Mouse (Mus musculus): Measurements from ENCODE around the gene Plpp7.

Plpp7 gene

DNA sequence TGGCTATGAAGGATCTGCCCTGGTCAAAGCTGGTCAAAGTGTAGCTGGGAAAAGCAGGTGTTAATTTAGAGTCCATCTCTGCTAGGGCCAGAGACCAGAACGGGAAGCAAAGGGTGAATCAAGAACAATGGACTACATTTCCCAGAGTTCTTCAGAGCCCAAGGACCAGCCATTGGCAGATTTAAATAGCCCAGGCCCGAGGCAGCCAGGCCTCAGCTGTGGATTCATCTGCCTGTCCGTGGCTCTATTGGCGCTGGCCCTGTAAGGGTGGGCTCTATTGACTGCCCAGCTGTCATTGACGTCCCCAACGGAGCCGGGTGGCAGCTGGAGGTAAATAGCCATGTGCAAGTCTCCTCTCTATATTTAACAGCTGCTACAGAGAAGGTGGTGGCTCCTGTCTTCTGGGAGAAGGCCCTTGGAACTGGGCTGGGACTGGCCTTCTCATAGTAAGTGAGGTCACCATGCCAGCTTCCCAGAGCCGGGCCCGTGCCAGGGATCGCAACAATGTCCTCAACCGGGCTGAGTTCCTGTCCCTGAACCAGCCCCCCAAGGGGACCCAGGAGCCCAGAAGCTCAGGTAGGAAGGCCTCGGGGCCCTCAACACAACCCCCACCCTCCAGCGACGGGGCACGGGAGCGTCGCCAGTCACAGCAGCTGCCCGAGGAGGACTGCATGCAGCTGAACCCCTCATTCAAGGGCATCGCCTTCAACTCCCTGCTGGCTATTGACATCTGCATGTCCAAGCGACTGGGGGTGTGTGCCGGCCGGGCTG lies at the start of gene Plpp7:
Gene Plpp7, plus strand, starts transcription at position 178 of the 771 bp plus-strand sequence.
- peak; percentile 60 for DNase-seq

DNA sequence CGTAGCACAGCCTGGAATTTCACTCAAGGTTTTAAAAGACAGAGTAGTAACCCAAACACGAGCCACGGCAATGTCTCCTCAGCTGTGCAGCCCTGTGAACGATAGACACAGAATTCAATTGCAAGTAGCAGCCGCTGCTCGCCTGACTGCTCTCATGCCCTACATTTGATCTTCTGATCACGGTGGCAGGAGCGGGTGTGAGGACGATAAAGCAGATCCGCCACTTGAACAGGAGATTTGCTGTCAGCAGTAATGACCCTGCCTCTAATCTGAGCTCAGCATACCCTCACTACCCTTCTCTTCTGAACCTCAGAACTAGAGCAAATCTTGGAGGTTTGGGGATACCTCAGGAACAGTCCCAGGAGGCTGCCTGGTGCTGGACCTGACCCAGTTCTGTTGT lies 49.3 kb upstream of the Plpp7 start:
- DNase-seq = no peak

DNA sequence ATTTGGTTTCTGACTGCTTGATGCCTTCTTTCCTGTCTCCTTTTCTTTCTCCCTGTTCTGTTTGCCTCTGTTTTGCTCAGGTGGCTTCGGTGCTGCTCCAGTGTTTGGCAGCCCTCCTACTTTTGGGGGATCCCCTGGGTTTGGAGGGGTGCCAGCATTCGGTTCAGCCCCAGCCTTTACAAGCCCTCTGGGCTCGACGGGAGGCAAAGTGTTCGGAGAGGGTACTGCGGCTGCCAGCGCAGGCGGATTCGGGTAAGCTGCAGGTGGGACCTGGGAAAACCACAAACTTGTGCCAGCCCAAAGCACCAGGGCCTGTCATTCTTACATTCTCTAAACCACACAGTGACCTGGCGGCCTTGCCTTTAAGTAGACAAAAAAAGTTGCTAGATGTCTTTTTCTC lies 48.0 kb upstream of the Plpp7 start:
- DNase-seq = no peak

DNA sequence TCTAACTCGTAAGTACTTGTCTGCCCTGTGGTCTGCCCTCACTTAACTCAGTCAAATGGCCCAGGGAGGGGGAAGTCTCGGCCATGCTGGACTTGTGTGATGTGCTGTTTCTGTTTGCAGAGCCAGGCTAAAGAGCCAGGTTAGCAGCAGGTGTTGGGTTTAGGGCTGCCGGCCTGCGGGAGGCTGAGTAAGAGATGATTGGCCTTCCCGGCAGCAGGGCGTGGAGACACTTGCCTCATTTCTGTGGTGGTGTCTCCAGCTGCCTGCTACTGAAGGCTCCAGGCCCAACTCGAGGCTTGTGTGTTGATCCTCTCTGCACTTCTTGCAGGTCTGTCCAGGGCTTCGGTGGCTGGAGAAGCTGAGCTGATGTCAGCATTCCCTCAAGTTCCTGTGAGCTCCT lies 43.5 kb upstream of the Plpp7 start:
- no peak for DNase-seq

DNA sequence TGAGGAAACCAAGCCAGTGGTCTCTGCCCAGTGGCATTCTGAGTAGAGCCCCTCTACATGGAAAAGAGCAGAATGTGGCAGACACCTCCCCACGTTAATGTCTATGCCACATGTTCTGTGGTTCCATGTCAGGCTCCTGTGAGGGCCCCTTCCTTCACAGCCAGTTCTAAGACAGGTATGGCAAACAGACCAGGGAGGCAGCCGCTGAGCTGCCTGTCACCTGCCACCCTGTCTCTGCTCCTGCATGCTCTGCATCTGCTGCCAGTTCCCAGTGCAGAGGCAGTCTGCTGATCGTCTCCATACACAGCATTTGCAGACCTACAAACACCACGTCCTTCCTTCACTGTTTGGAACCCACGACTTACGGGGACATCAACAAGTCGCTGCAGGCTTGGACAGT lies 42.9 kb upstream of the Plpp7 start:
- no peak for DNase-seq

DNA sequence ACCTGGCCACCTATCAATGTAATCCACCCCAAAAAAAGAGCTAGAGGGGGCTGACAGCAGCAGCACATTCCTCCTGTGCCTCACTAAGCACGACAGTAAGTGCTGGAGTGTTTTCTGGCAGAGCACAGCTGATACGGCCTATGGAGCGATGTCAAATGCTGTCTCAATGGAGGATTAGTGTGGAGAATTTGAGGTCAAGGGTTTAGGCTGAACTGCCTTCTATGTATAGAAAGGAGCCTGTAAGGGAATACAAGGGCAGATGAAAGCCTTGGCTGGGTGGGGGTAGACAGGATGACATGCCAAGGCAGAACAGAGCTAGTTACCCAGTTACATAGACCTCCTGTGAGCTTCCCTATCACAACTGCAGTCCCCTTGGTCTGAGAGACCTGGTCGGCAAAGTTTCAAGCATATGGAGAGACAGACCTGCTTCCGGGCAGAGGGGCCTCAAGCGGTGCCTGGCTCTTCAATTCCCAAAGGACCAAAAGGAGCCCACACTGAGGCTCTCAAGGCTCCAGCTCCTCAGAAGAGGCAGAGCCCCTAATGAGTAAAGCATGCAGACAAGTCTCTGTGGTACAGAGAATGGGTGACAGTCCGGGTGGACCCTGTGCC lies 39.9 kb upstream of the Plpp7 start:
- no peak for DNase-seq

DNA sequence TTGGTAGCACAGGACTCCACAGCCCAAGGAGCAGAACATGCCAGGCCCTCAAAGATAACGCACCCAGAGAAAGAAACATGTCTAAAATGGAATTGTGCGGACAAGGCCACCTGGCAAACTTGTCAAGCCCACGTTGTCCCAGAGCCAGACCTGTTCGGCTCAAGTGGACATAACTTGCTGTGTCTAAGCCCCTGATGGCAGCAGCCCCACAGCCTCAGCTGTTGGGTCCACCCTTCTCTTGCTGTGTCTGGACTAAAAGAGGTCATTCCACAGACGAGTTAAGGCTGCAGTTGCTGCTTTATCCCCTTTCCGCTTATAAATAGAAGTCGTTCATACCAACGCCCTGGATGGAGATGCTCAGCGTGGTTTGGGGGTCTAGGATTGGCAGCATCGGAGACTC lies 38.8 kb upstream of the Plpp7 start:
- no peak for DNase-seq

DNA sequence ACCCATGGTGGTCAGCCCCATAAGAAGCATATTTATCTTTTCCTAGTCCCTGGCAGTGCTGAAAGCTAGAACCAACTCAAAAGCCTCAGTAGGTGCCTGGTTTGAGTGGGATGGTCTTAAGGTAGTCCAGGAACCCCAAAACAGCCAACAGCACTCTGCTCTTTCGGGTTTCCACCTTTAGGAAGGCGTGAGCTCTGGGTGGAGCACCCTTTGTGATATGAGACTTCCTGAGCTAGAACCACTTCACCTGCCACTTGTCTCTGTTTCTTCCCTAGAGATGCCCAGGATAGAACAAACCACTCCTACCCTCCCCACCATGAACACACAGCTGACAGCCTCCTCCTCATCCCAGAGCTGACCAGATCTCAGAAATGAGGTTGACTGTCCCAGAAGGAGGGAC lies 38.0 kb upstream of the Plpp7 start:
- DNase-seq = no peak

DNA sequence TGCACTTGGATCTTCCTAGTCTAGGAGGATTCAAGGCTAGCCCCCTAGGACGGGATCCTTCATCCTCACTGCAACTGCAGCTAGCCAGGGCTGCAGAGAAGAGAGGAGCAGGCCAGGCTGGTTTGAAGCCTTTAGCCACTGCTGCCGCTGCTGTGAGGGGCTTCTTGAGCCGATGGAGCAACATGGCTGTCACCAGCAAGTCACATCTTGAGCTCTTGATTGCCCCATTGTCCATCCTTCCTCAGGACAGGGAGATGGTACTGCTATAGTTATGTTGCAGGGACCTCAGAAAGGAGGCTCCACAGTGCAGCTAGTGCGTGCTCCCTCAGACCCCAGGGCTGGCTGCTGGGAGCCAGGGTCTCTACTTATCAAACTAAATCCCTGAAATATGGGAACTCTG lies 37.5 kb upstream of the Plpp7 start:
- DNase-seq = no peak

DNA sequence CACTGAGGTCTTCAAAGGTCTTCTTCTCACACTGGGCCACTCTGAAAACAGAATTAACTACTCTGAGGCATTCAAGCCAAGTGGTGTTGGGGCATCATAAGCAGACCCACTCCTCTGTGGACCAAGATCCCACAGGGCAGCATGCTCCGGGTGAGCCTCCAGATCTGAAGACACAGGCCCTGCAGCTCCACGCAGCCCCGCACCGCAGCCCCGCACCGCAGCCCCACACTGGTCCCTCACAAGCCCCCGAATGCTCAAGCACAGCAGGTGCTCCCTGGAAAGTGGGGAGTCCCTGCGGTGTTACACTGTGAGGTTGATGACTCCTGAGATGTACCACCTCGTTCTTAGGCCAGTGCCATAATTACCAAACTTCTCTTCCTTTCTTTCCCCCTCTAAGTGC lies 37.1 kb upstream of the Plpp7 start:
- DNase-seq = no peak

DNA sequence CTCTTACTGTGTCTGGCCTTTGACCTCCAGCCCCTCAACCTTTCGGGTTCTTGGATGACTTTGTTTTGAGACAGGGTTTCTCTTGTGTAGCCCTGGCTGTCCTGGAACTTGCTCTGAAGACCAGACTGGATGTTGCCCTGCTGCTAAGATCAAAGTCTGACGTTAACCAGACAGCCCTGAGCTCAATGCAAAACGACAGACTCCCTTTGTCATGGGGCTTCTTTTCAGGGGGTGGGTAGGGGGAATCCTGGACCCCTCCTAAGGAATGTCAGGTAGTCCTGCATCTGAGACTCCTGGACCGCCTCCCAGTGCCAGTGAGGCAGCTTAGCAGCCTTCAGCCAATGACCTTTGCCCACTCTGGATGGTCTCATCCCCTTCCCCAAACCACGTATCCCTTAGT lies 36.6 kb upstream of the Plpp7 start:
- no peak for DNase-seq

DNA sequence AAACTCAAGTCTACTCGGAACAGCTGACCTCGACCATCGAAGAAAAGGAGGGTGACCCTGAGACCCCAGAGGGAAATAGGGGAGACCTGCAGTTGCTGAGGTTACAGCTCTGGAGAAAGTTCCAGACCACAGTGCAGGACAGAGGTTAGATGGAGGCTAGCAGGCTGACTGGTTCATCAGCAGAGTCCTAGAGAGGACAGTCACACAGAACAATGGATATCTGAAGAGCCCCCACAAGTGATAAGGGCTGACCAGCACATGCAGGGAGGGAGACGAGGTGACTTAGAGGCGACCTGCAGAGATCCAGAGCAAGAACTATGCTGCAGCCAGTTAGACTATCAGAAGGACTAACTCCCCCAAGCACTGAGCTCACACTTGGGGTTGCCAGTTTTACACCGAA lies 35.7 kb upstream of the Plpp7 start:
- DNase-seq = no peak

DNA sequence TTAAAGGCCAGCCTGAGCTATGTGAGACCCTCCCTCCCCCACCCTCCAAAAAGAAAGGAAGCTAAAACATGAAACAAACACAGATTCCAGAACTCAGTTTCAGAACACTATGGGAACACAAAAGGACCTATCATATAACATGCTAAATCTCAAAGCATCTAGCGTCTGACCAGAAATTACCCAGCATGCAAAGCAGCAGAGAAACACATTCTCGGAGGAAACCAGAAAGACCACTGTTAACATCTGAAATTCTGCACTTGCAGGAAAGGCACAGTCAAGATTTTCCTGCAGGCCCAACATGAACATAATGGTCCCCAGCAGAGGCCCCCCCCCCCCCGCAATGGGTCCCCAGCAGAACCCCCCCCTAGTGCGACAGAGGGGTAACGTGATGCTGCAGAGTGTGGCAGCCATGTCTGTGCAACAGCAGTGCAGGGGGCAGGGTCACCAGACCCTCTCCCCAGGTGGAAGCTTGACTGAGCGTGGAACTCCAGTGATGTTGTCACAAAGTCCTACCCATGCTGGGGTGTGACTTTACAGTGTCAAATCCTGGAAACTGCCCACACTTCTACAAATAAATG lies 35.0 kb upstream of the Plpp7 start:
- DNase-seq = no peak

DNA sequence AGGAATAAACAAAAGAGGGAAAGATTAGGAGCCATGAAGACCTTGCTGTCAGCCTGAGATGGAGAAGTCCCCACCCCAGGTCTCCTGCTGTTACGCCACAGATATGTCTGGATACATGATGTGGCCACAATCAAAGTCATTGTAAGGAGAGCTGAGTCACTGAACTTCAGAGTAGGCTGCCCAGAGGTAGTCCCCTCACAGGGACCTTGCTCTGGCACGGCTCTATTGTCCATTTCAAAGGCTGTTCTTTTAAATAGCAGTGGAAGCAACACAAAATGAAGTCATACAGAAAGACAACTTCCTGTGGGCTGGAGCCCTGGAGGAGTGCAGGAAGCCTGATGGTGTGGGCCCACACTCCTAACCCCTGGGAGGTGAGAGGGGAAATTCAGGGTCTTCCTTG lies 34.1 kb upstream of the Plpp7 start:
- DNase-seq = peak; percentile 65

DNA sequence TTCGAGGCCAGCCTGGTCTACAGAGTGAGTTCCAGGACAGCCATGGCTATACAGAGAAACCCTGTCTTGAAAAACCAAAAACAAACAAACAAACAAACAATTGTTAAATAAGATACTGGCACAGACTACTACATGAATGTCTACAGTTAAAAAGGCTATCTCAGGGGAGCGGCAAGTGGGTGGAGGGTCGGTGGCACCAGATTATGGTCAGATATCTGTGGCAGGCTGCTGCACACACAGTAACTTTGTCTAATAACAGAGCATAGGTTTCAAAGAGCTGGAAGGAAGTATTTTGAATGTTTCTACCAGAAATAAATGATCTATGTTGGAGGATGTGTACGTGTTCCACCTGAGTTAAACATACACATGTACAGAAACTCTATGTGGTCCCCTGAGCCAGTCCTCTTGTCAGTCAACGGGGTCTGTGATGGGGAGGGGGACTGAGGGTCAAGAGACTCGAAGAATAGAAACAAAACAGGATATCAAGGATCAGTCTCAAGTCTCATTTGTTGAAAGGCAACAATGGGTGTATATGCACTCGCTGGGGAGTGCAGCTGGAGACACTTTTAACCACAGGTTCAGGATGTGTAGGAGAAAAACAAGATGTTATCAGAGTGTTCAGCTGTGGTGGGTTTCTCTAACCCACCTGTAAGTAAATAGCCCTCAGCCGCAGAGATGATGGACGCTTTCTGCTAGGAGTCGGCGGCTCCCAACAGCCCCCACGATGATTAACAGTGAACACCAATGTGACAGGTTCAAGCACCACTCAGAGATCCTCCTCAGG lies 33.4 kb upstream of the Plpp7 start:
- peak; percentile 75 for DNase-seq

DNA sequence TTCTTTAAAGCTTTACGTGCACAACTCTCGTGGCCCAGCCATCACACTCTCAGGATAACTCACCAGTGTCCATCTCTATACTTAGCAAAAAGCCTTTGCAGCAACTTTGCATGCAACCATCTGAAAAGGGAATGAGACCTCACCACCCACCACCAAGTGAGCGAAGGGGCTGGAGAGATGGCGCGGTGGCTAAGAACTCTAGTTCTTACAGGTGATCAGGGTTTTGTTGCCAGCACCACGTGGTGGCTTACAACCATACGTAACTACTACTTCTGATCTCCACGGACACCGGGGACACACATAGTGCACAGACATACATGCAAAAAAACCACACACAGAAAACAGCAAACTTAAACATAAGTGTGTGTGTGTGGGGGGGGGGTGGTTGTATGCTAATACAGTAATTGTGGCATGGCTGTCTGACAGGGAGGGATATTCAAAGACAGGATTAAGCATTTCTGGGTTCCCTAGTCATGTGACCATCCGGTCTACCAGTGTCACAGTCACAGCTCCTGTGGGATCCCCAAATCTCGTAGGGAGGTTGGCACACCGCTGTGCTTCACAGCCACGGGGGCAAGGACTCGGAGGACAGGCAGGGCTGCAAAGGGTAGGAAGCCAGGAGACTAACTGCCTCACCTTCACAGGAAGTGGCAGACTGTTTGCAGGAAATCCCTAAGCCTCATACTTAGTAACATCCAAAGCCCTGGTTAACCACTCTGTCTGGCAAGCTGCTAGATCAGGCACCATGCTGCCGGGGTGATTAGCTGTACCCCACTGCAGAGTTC lies 32.5 kb upstream of the Plpp7 start:
- no peak for DNase-seq

DNA sequence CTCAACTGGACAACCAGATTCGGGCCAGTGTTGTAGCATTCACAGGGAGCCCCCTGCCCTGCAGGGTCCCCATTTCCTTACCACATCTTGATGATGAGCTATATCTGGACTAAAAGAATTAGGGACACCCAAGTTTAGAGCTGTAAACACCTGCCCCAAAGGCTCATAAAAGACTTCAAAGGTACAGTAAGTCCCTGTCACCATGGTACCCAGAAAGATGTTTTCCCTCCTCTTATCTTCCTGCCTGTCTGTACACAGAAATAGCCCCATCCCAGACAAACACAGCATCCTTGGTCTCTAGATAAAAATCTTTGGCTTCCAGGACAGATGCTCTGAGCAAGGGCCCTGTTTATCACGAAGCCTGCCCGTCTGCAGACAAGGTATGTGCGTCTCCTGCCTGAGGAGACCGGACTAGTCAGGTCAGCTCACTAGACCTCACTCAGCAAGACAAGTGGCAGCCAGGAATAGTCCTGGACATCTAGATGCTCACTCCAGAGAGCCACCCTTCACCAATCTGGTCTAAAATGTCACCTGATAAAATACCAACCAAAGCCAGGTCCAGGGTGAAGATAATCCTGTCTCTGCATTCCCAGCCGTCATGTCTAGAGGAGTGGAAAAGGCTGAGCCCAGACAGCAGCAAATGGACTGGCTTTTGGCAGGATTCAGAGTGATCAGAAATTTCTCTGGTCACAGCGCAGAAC lies 31.7 kb upstream of the Plpp7 start:
- DNase-seq = no peak

DNA sequence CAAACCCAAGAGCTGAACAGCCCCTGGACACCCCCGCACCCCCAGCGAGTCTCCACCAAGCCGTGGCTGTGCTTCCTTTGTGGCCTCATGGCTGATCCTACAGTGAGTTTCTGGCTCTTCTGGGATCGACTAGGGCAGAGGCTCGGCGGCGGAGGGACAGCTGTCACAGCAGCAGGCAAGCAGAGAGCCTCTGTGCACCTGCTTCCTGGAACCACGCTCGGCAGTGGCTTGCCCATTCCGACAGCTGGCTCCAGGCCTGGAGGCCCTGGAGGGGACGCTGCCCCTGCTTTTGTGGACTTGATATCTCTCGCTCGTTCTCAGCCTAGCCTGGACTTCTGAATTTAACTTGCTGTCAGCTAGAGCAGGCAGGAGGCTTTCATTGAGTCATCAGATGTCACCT lies 30.4 kb upstream of the Plpp7 start:
- no peak for DNase-seq

DNA sequence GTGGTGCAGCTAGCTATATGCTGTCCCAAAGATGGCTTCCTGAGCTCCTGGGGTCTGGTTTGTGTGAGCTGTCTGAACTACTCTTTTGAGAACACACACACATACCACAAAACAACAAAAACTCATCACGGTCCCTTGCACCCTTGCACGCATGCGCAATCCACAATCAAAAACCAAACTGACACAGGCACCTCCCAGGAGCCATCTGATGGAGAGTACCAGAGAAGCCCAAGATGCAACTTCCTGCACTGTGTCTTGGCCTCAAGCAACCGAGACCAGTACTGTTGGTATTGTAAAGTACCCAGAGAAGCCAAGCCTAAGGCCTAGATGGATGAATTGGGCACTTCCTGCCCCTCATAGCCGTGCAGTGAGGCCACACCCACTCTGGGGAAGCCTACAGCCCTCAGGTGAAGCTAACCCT lies 29.9 kb upstream of the Plpp7 start:
- no peak for DNase-seq

DNA sequence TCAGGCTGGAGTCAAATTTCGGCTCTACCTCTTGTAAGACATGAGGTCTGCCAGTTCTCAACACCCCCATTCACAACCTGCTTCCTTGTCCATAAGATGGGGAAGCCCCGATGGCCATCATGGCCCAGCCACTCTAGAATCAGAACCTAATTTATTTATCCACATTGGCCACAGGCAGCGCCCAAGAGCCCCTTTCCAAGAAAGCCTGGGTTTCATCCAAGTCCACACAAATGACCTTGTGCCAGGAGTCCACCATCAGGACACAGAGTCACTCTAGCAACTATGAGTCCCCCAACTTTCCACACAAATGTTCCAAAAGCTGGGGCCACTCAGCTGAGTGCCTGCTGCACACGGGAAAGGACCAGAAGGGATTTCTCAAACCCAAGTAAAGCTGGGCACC lies 29.3 kb upstream of the Plpp7 start:
- no peak for DNase-seq

DNA sequence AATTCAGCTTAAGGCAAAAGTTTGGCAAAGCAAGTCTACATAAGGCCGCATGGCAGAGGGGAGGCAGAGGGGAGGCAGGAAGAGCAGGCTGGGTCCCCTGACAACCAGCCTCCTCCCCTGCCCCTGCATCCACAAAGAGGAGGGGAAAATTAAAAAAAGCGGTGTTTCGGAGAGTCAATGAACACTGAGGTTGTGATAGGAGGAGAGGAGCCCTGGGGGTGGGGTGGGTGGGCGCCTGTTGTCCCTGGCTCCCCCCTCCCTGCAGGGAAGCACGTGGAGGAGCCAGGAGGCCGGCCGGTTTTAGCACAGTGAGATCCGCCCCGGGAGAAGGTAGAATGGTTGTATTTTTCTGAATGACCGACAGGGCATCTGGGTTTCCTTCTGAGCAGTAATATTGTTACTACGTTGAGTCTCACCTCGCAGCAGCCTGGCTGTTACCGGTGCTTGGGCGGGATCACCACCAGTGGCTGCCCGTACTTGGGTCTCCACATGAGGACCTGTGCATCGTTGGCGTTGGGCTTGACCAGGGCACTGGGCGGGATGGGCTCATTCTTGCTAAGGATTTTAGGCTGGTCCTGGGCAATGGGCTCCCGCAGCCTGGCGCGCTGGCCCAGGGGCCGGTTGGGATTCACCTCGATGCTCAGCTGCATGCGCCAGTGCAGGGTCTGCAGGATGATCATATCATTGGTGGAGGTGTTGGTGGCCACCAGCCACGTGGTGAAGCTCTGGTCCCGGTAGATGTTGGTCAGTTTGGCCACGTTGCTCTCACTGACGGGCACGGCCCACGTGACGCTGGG lies 26.3 kb upstream of the Plpp7 start:
- no peak for DNase-seq

All from liver (tissue).